In the genomic region with DNA sequence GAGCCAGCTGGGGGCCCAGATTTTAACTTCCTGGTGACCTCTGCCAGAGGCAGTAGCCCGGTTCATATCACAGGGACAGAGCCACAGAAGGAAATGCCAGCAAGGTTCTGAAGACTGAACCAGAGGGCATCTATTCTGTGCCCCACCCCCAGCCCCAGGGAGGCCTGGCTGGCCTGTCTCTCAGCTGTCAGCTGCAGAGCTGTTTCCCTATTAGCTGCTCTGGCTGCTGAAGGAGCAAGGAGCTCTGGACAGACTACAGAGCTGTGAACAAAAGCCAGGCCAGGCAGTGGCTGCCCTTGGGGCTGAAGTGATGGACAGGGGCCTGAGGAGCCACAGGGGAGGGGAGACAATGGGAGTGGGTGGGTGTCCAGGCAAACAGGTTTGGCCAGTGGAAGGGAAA, we compare ENCODE assay signal across 9 mouse cellular contexts. TPM values are rescaled to one million over a fixed set of nuclear protein-coding genes. Genes with fewer than 3 reads are reported as not detected.
DNase-seq lines count a peak whose midpoint lies in the region; ATAC-seq and TF ChIP-seq lines count a peak whose summit lies in the region.
"Had no signal": no experiment of that assay in that cellular context is flagged by ENCODE, and none has a peak within 500 bp of the region (broad histone marks: within the 10 kb centered on the region; RNA-seq: fewer than 3 reads in every experiment).

No protein-coding gene starts in this region.

- H3K36me3 ChIP-seq in embryonic facial prominence, embryonic 14.5 days (ENCODE audit: control insufficient read depth, insufficient read depth, low read length), result no peaks in the 10 kb centered on the region
- no peaks in the 10 kb centered on the region for H3K36me3 ChIP-seq in midbrain, embryonic 12.5 days

- no peak overlapping the region for H3K9ac ChIP-seq in embryonic facial prominence, embryonic 14.5 days (ENCODE audit: low read depth, low read length)
- no peak overlapping the region for H3K9ac ChIP-seq in midbrain, embryonic 12.5 days (replicated peaks)

- no peaks in the 10 kb centered on the region for H3K9me3 ChIP-seq in embryonic facial prominence, embryonic 14.5 days (ENCODE audit: control insufficient read depth, low read length)
- no peaks in the 10 kb centered on the region for H3K9me3 ChIP-seq in midbrain, embryonic 12.5 days

- no peaks in the 10 kb centered on the region for H3K27me3 ChIP-seq in embryonic facial prominence, embryonic 14.5 days (replicated peaks; ENCODE audit: control insufficient read depth, insufficient read depth, low read length)
- H3K27me3 ChIP-seq in midbrain, embryonic 12.5 days, result peaks cover 50% of the 10 kb centered on the region

- H3K4me3 ChIP-seq in layer of hippocampus, adult 2 months, result no peak overlapping the region
- no peak overlapping the region for H3K4me3 ChIP-seq in embryonic facial prominence, embryonic 14.5 days (ENCODE audit: low read depth, low read length)
- no peak overlapping the region for H3K4me3 ChIP-seq in midbrain, embryonic 12.5 days

- ATAC-seq in embryonic facial prominence, embryonic 14.5 days (ENCODE audit: low read depth), result no peak; the same call in 1 of the 2 replicates
- no peak for ATAC-seq in midbrain, embryonic 12.5 days (ENCODE audit: low FRiP score, low read depth)
- ATAC-seq in erythroblast, adult 5-6 weeks (replicated peaks; ENCODE audit: low FRiP score, poor library complexity, severe bottlenecking), result no peak

- peak; percentile 40 for DNase-seq in cerebellum, adult 11 months
- DNase-seq in cerebellum, adult 8-10 months, result no peak
- DNase-seq in layer of hippocampus, adult 2 months (ENCODE audit: low spot score in 2 of 2), result no peak
- DNase-seq in layer of hippocampus, postnatal 25 days (ENCODE audit: extremely low spot score in 1 of 2, low spot score in 1 of 2), result no peak
- no peak for DNase-seq in embryonic facial prominence, embryonic 14.5 days (ENCODE audit: low spot score)
- DNase-seq in c-Kit-positive CD71-positive TER-119-positive erythroid progenitor cells, embryonic 14.5 days (ENCODE audit: low spot score), result no peak
- DNase-seq: kidney, adult 18-20 months had no signal

- WGBS in embryonic facial prominence, embryonic 14.5 days, result 5% methylated on average over 1 of the region's 1 CpGs
- 23% methylated on average over 1 of the region's 1 CpGs for WGBS in midbrain, embryonic 12.5 days

- no peak for TF ChIP-seq CTCF in layer of hippocampus, adult 2 months (conservative IDR thresholded peaks at IDR 0.05)

- peaks cover 67% of the 10 kb centered on the region for H3K4me1 ChIP-seq in embryonic facial prominence, embryonic 14.5 days (ENCODE audit: control insufficient read depth, insufficient read depth, low read length)
- peaks cover 52% of the 10 kb centered on the region for H3K4me1 ChIP-seq in midbrain, embryonic 12.5 days

- no peak overlapping the region for H3K4me2 ChIP-seq in embryonic facial prominence, embryonic 14.5 days (ENCODE audit: low read depth, low read length)
- H3K4me2 ChIP-seq in midbrain, embryonic 12.5 days (replicated peaks), result no peak overlapping the region

- H3K27ac ChIP-seq in layer of hippocampus, adult 2 months, result peak overlapping the region; percentile 77
- peak overlapping the region; percentile 46 for H3K27ac ChIP-seq in embryonic facial prominence, embryonic 14.5 days (replicated peaks; ENCODE audit: low read depth, low read length)
- peak overlapping the region; percentile 68 for H3K27ac ChIP-seq in midbrain, embryonic 12.5 days (replicated peaks)

RNA-seq across cellular contexts. Expression of gene Unc5b, which starts 15.5 kb away (rescaled TPM):
- total RNA-seq in layer of hippocampus, adult 2 months (2021), result 10 to 100 TPM; 10.7 to 11.2 TPM
- total RNA-seq in layer of hippocampus, postnatal 25 days (2021), result 10 to 100 TPM; 15.9 to 16.4 TPM
- 6.1 and 6.6 TPM in 2 replicates for polyA plus RNA-seq in embryonic facial prominence, embryonic 14.5 days (2014; fragmentation: Nextera tagmentation; extraction: Ambion mirVana)
- 4.9 and 5.6 TPM in 2 replicates for polyA plus RNA-seq in midbrain, embryonic 12.5 days (2016; fragmentation: Nextera tagmentation; extraction: Ambion mirVana)
- not detected in 2 replicates for total RNA-seq in erythroblast, adult 5-6 weeks (2015; ENCODE audit: low replicate concordance)
- not detected in 2 replicates for total RNA-seq in erythroblast, adult 5-6 weeks (2017; ENCODE audit: low replicate concordance)

Comparison
In these comparisons a context has a peak if more than half of its experiments do, and no peak if none do; other contexts are left out.
1. RNA of gene Unc5b, which starts 15.5 kb away (total RNA-seq): 15.9 to 16.4 TPM in layer of hippocampus, postnatal 25 days and 10.7 to 11.2 TPM in layer of hippocampus, adult 2 months; not detected in erythroblast, adult 5-6 weeks; every median in the first group is over 10 times any median in the second.
2. Peak in every context shown above with its lines, with median percentiles within 50 percentile points of each other: H3K27ac ChIP-seq.